Mouse (Mus musculus) T-helper 17 cell (primary cell): ENCODE measurements around the gene Ern1.
"Not testable (repeated sequence)": the region's sequence is repeated elsewhere in the genome, so short reads cannot be mapped to it uniquely, and the experiment has no call there.

ENCODE experiments used
- in situ Hi-C, 2 experiments: fragments of 300-600 bp; cut with MboI, MseI; formaldehyde crosslinking; loops; 1 replicate in 1 of 2; 2 replicates in 1 of 2; pipeline ENCODE4 v1.15.1; 2025; ENCODE audit warnings: high pct_unique_total_duplicates in 2 of 2

The Ern1 gene

GRCm38 (mm10) chr11:106504129-106504528 lies 16.5 kb upstream of the Ern1 start:
- in situ Hi-C loops: no loop called here

DNA sequence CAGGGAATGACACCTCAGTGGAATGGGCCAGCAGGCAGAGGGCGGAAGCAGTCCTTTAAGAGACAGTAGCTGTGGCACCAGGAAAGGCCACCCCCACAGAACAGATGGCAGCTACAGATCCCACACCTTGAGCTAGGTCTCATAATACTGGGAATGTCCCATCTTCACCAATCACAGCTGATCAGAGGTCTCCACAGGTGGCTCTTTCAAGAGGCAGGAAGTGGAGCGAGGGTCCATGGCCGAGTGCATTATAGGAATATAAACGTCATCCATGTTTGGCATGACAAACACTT lies 15.7 kb upstream of the Ern1 start:
- in situ Hi-C loops: no loop called here

DNA sequence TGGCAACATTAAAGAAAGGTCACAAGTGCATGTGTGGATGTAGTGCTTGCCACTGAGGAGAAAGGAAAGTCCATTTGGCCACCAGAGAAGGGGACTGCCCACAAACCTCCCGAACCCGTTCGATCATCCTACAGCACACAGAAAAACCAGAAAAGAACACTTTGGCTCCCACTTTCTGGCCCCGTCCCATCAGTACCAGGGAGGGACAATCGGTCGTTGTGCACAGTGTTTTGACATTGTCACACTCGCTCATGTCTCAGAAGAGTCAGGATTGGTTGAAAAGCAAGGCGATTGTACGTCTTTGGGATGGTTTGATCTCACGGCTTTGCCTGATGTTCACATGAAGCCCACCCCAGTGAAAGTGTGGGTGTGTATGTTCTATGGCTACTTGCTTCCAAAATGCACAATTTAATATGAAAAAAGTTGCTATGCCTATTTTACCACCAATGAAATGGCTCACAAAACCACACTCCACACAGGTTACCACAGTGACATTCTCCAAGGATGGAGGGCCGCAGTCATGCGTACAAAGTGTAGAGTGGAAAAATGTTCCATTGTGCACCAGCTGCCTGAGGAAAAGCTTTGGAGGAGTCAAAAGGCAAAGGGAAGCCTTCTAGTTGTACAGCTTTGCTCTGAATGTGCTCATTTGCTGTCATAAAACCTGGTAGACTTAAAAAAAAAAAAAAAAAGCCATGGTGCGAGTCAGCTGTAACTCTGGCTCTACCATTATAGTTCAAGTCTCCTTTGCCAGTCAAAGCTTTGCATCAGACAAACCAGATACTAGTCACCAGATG lies 15.2 kb upstream of the Ern1 start:
- in situ Hi-C loops: no loop called here

GRCm38 (mm10) chr11:106502159-106502505 lies 14.5 kb upstream of the Ern1 start:
- in situ Hi-C loops: no loop called here

DNA sequence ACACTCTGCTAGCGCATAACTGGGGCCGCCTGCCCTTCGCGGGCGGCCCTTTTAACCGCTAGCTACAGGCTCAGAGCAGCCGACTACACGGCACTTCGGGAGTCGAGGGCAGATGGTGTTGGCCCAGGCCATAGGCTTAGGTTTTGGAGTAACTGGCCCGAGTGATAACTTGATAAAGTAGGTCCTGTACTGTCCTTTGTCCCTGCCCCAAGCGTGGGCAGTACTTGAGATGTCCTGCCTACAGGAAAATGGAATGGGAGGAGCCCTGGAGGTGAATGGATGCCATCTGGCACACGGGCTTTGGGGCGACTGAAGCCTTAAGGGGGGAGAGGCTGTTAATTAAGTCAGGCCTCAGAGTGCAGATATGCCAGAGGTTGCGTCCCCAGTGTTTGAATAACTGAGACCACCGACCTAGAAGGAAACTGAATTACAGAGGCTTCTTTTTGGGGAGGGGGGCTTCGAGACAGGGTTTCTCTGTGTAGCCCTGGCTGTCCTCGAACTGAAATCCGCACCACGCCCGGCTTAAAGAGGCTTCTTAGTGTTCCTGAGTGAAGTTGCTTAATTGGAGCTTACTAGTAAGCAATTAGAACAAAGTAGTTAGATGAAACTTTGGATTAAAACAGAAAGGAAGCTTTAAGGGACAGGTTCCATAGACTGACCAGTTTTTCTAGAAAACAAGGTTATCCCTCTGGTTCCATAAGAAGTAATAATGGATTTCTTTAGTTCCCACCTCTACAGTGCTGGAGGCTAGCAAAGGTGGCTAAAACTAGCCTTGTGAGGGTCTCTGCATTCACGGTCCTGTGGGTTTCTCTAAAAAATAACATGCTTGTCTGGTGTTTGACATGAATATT lies 13.9 kb upstream of the Ern1 start:
- in situ Hi-C loops: no loop called here

GRCm38 (mm10) chr11:106500393-106501307 lies 13.0 kb upstream of the Ern1 start:
- in situ Hi-C loops: no loop called here

- in situ Hi-C loops: no loop called here
Observed at GRCm38 (mm10) chr11:106498739-106499379, 11.2 kb upstream of the Ern1 start.

DNA sequence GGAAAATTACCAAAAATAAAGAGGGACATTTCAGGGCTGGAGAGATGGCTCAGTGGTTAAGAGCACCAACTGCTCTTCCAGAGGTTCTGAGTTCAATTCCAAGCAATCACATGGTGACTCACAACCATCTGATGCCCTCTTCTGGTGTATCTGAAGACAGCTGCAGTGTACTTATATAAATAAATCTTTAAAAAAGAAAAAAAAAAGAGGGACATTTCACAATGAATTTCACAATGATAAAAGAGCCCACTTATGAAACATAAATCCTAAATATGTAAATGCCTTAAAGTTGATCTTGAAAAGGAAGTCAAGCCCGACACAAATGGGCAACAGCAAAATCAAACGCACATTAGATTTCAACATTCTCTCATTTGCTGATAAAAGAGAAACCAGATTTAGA lies 10.3 kb upstream of the Ern1 start:
- in situ Hi-C loops: no loop called here

DNA sequence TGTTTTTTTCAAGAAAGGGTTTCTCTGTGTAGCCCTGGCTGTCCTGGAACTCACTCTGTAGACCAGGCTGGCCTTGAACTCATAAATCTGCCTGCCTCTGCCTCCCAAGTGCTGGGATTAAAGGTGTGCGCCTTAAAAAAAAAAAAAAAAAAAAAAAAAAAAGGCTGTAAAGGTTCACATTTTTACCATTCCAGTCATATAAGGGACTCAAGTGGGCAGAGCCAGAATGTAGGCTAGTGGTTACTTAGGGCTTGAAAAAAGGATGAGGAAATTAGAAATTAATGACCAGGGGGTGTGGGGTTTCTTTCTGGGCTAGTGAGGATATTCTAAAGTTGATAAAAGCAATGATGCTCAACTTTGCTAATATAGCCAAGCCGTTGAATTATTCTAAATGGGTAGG lies 9.4 kb upstream of the Ern1 start:
- in situ Hi-C loops: not testable (repeated sequence)

DNA sequence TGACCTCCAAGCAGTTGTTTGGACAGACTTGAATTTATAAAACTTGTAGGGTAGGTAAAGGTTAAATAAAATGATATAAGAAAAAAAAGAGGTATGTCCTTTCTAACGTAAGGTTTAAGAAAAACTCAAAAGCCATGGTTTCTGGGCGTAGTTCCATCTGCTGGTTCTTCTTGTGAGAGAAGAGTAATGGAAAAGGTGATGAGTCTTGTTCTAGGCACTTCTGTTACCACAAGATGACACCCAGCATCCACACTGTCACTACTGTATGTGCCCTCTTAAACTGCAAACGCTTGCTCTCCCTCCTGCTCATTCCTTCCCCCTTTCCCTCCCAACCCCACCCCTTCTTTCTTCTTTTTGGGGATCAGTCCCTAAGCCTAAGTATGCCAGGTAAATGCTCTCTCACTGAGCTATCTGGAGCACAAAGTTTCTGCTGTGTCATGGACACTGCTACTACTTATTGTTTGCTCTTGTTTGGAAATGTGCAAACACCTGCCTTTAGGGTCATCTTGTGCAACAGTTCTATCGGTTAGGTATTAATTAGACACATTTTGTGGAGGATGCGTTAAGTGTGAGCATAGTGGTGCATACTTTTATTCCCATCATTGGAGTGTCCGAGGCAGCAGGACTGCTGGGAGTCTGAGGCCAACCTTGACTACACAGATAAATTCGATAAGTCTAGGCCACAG lies 5.5 kb upstream of the Ern1 start:
- in situ Hi-C loops: loop anchor here (5.0 kb wide), 1 partner anchor 76 kb away; no protein-coding TSS in a partner anchor

DNA sequence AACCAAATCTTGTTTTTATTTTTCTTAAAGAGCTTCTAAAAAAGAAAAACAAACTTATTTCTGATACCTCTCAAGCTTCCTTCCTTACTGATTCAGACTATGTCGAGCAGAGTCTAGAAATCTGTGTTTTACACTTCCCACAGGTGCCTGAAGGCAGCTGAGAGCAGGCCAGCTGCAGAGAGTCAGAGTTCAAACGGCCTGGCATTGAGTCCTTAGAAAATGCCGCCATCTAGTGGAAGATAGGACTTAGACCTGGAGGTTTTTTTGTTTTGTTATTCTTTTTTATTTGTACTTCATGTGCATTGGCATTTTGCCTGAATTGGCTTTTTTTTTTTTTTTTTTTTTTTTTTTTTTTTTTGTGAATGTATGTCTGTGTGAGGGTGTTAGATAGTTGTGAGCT lies 3.7 kb upstream of the Ern1 start:
- in situ Hi-C loops: loop anchor here (5.0 kb wide), 1 partner anchor 74 kb away; no protein-coding TSS in a partner anchor

GRCm38 (mm10) chr11:106490600-106490999 lies 2.9 kb upstream of the Ern1 start:
- in situ Hi-C loops: loop anchor here (5.0 kb wide), 1 partner anchor 73 kb away; no protein-coding TSS in a partner anchor

DNA sequence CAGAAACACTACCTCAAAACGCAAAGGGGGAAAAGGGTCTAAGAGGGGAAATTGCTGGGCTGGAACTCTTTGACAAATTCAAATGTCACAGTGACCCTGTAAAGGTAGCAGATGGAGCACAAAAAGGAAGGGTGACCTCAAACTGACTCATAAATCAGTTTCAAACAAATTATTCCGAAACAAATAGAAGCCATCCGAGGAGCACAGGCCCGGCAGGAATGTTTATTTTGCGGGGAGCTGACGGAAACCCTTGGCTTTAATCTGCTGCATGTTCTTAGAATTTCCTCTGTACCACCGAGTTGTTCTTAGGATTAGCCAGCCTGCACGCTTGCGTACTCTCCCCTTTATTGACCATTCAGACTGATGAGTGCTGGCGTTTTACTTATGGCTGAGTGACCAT lies 2.4 kb upstream of the Ern1 start:
- in situ Hi-C loops: loop anchor here (5.0 kb wide), 1 partner anchor 73 kb away; no protein-coding TSS in a partner anchor

DNA sequence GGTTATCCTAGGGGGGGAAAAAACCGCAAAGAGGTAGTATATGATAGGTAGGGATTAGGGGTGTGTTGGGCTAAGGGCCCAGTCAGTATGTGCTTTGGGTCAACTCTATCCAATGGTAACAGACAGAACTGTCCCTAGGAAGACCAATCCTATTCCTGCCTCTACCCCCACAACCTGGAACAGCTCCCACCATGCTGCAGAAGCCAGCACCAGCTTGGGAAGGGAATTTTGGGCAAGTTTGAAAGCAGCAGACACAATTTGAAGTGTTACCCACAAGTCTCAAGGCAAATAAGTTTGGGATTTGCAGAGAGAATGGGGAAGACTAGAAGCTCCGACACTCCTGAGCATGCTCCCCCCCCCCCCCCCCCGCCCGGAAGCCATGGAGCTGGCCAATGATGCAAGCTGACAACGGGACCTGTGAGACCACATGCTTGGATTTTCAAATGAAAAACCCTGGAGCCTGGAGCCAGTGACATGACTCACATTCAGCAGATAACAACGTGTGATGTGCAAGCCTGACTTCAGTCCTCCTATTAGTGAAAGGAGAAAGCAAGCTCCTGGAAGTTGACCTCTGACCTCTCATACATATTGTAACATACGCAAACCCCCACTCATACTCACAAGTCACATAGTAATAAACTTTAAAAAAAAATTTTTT lies 1.5 kb upstream of the Ern1 start:
- in situ Hi-C loops: no loop called here

DNA sequence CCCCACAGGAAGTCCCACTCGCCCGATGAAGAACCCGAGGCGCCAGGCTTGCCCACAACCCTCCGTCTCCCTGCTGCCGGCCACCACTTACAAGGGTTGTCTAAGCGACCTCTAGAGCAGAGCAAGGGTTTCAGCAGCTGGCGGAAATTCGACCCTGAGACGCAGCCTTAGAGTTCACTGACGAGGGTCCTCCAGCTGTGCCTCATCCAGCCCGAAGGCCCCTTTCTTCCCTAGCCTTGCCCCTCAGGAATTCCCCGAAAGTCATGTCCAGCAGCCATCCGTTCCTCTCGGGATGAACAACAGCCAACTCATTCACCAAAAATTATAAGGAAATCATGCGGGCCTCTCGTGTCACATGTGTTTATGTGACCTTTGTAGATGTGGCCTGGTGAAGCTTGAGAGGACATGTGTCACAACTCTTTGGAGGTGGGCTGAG lies 492 bp upstream of the Ern1 start:
- in situ Hi-C loops: no loop called here

- in situ Hi-C loops: no loop called here
Observed at GRCm38 (mm10) chr11:106486866-106487732, 553 bp downstream of the Ern1 start.

- in situ Hi-C loops: no loop called here
Observed at GRCm38 (mm10) chr11:106486042-106486865, 1.4 kb downstream of the Ern1 start.

DNA sequence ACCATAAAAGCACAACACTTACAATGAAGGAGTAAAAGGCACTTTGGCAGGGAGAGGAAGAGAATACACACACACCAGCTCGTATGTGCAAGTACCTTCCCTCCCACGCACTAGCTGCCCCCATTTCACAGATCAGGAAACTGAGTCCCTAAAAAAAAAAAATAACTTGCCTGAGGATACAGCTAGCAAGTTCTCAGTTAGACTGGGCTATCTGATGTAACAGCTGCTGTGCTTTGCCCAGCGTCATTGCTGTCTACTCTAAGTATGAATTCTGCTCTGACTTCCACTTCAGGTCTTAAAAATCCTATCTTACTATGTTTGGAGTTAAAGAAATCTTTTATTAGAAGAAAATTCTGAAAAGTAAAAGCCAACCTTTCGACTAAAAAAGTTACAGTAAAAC lies 2.0 kb downstream of the Ern1 start:
- in situ Hi-C loops: no loop called here
